Mouse (Mus musculus): ENCODE data around the gene Pef1.

DNA sequence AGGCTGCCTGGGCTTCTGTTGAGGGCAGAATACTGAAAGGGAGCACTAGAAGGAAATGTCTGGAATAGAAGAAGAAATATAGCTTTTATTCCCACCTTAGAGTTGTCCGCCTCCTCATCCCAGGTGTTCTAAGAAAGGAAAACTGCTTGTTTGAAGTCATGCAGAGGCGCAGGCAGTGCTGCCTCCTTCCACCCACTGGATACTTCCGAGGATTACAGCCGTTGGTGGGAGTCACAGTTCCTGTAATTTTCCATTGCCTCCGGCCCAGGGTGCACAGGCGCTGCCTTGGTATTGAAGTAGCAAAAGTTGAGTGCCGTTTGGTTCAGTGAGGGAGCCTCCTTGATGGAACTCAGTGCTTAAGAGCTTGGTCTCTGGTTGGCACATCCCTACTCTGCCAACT lies 7.7 kb downstream of the Pef1 start:
- TF ChIP-seq CTCF (IDR thresholded peaks at IDR 0.05; ENCODE audit: low read depth) (no peak), EP300 (IDR thresholded peaks at IDR 0.05; ENCODE audit: low read depth) (no peak)
